Mouse (Mus musculus) cortical plate, adult 2 months (tissue): Measurements from ENCODE around the gene Rps27rt.

Experiments used
- CTCF ChIP-seq: fragments of 200-500 bp; IDR thresholded peaks from 2 replicates; pipeline ENCODE4 v1.5.1; 2011; ENCODE audit warnings: mild to moderate bottlenecking, control low read depth, low read length; ENCODE audit not compliant: insufficient read depth; ENCODE audit errors: extremely low read depth
- POLR2A ChIP-seq: fragments of 200-500 bp; IDR thresholded peaks from 2 replicates; pipeline ENCODE4 v1.6.1; 2011; ENCODE audit warnings: mild to moderate bottlenecking, low read length, control low read depth; ENCODE audit not compliant: insufficient read depth; ENCODE audit errors: extremely low read depth

DNA sequence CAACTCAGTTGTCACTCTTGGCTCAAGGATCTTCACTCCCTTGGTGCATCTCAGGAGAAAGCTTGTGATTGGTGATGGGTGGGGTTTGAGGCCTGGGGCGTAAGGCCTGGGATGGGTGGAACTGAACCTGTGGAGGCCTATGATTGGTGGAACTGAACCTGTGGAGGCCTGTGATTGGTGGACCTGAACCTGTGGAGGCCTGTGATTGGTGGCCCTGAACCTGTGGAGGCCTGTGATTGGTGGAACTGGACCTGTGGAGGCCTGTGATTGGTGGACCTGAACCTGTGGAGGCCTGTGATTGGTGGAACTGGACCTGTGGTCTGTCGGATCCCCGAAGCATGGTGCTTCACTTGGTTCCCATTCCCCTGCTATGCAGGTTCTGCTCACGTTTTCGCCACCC, 3.2 kb upstream of the Rps27rt start:
- TF ChIP-seq CTCF = no peak
- no peak for TF ChIP-seq POLR2A
